Mouse (Mus musculus) MEL (cell line): ENCODE data around the gene Glis1. TPM values are rescaled to one million over a fixed set of nuclear protein-coding genes. Genes with fewer than 3 reads are reported as not detected.

Source experiments
- DNase-seq: peaks from one replicate; pipeline ENCODE4 v3.0.0; 2011; ENCODE audit warnings: low read depth, low spot score
- H3K27ac ChIP-seq: 2 replicates; pipeline ENCODE4 v1.5.1; 2012; ENCODE audit warnings: low read depth, mild to moderate bottlenecking, control low read depth, low read length, moderate library complexity; ENCODE audit not compliant: control insufficient read depth
- H3K27me3 ChIP-seq, 2 experiments: fragments of 150-350 bp in 1 of 2; sonication (generic) in 1 of 2; 2 replicates each; pipeline ENCODE4 v1.6.1; 2012; ENCODE audit warnings: low read length in 2 of 2, mild to moderate bottlenecking in 2 of 2, improper control_type of control experiment in 1 of 2, moderate library complexity in 1 of 2; ENCODE audit not compliant: insufficient read depth in 2 of 2, control insufficient read depth in 1 of 2
- H3K36me3 ChIP-seq, 2 experiments: 2 replicates each; pipeline ENCODE4 v1.6.1; 2012 to 2014; ENCODE audit warnings: low read length in 2 of 2, improper control_type of control experiment in 1 of 2, inconsistent platforms in 1 of 2, mild to moderate bottlenecking in 1 of 2; ENCODE audit not compliant: insufficient read depth in 2 of 2, control insufficient read depth in 1 of 2
- H3K4me1 ChIP-seq, 2 experiments: fragments of 150-350 bp in 1 of 2; sonication (generic) in 1 of 2; 2 replicates each; pipeline ENCODE4 v1.6.1; 2012; ENCODE audit warnings: low read length in 2 of 2, improper control_type of control experiment in 1 of 2, mild to moderate bottlenecking in 1 of 2; ENCODE audit not compliant: insufficient read depth in 2 of 2, control insufficient read depth in 1 of 2
- H3K4me3 ChIP-seq, 2 experiments: fragments of 150-350 bp in 1 of 2; sonication (generic) in 1 of 2; 2 replicates each; pipeline ENCODE4 v1.5.1; 2012; ENCODE audit warnings: low read depth in 2 of 2, low read length in 2 of 2, mild to moderate bottlenecking in 2 of 2, moderate library complexity in 2 of 2, control low read depth in 1 of 2, improper control_type of control experiment in 1 of 2; ENCODE audit not compliant: control insufficient read depth in 1 of 2, insufficient read depth in 1 of 2
- H3K79me2 ChIP-seq: 2 replicates; pipeline ENCODE4 v1.6.1; 2012; ENCODE audit warnings: mild to moderate bottlenecking, low read length, moderate library complexity; ENCODE audit not compliant: control insufficient read depth, poor library complexity, insufficient read depth
- H3K9ac ChIP-seq: 2 replicates; pipeline ENCODE4 v1.6.1; 2012; ENCODE audit warnings: low read depth, mild to moderate bottlenecking, control low read depth, low read length, moderate library complexity; ENCODE audit not compliant: control insufficient read depth, poor library complexity, severe bottlenecking
- H3K9me3 ChIP-seq: fragments of 150-350 bp; sonication (generic); replicated peaks from 2 replicates; pipeline ENCODE4 v1.6.1; 2012; ENCODE audit warnings: mild to moderate bottlenecking, low read length, improper control_type of control experiment, moderate library complexity; ENCODE audit not compliant: insufficient read depth
- CHD1 ChIP-seq: IDR thresholded peaks from 2 replicates; pipeline ENCODE4 v1.6.1; 2012; ENCODE audit warnings: low read depth, mild to moderate bottlenecking, inconsistent platforms, low read length, improper control_type of control experiment
- CHD2 ChIP-seq: IDR thresholded peaks from 2 replicates; pipeline ENCODE4 v1.6.1; 2011; ENCODE audit warnings: low read length, improper control_type of control experiment
- CTCF ChIP-seq, 3 experiments: IDR thresholded peaks in 2 of 3; conservative IDR thresholded peaks in 1 of 3; 2 replicates each; pipeline ENCODE4 v1.5.1; 2011 to 2012; ENCODE audit warnings: low read length in 3 of 3, low read depth in 2 of 3, mild to moderate bottlenecking in 2 of 3, improper control_type of control experiment in 1 of 3, inconsistent platforms in 1 of 3, mixed read lengths in 1 of 3, moderate library complexity in 1 of 3; ENCODE audit not compliant: control insufficient read depth in 1 of 3, insufficient read depth in 1 of 3, poor library complexity in 1 of 3, severe bottlenecking in 1 of 3
- ELF1 ChIP-seq: IDR thresholded peaks from 2 replicates; pipeline ENCODE4 v1.6.1; 2014; ENCODE audit warnings: low read depth, mild to moderate bottlenecking, inconsistent platforms, low read length, improper control_type of control experiment, moderate library complexity
- HCFC1 ChIP-seq: IDR thresholded peaks from 2 replicates; pipeline ENCODE4 v1.6.1; 2012; ENCODE audit warnings: low read depth, mild to moderate bottlenecking, inconsistent platforms, low read length, improper control_type of control experiment, moderate library complexity
- KAT2A ChIP-seq: conservative IDR thresholded peaks from 2 replicates; pipeline ENCODE4 v1.6.1; 2012; ENCODE audit warnings: low read depth, low read length, improper control_type of control experiment, inconsistent platforms
- MAZ ChIP-seq: IDR thresholded peaks from 2 replicates; pipeline ENCODE4 v1.6.1; 2012; ENCODE audit warnings: low read depth, mild to moderate bottlenecking, inconsistent platforms, low read length, improper control_type of control experiment
- MEF2A ChIP-seq: IDR thresholded peaks from 2 replicates; pipeline ENCODE4 v1.6.1; 2014; ENCODE audit warnings: low read depth, mild to moderate bottlenecking, inconsistent platforms, low read length, improper control_type of control experiment; ENCODE audit not compliant: poor library complexity, insufficient replicate concordance, severe bottlenecking; ENCODE audit errors: extremely low read depth
- MYB ChIP-seq: IDR thresholded peaks from 2 replicates; pipeline ENCODE4 v1.6.1; 2011; ENCODE audit warnings: mild to moderate bottlenecking, low read depth, low read length, improper control_type of control experiment
- MYC ChIP-seq: IDR thresholded peaks from 2 replicates; pipeline ENCODE4 v1.6.1; 2011; ENCODE audit warnings: low read depth, mild to moderate bottlenecking, low read length, improper control_type of control experiment, moderate library complexity
- NELFE ChIP-seq: IDR thresholded peaks from 2 replicates; pipeline ENCODE4 v1.6.1; 2011; ENCODE audit warnings: low read depth, low read length, improper control_type of control experiment
- POLR2A ChIP-seq, 2 experiments: IDR thresholded peaks; 2 replicates each; pipeline ENCODE4 v1.6.1; 2011 to 2012; ENCODE audit warnings: low read length in 2 of 2, mild to moderate bottlenecking in 2 of 2, control low read depth in 1 of 2, improper control_type of control experiment in 1 of 2, low read depth in 1 of 2, moderate library complexity in 1 of 2; ENCODE audit not compliant: control insufficient read depth in 1 of 2, insufficient read depth in 1 of 2, poor library complexity in 1 of 2
- RCOR1 ChIP-seq: IDR thresholded peaks from 2 replicates; pipeline ENCODE4 v1.6.1; 2012; ENCODE audit warnings: low read depth, mild to moderate bottlenecking, inconsistent platforms, low read length, improper control_type of control experiment
- TAL1 ChIP-seq: IDR thresholded peaks from 2 replicates; pipeline ENCODE4 v1.6.1; 2012; ENCODE audit warnings: mild to moderate bottlenecking, inconsistent platforms, low read length, moderate library complexity, mixed read lengths
- TCF12 ChIP-seq: IDR thresholded peaks from 2 replicates; pipeline ENCODE4 v1.6.1; 2014; ENCODE audit warnings: low read depth, mild to moderate bottlenecking, inconsistent platforms, low read length, improper control_type of control experiment, moderate library complexity
- UBTF ChIP-seq: IDR thresholded peaks from 2 replicates; pipeline ENCODE4 v1.6.1; 2012; ENCODE audit warnings: low read depth, mild to moderate bottlenecking, inconsistent platforms, low read length, improper control_type of control experiment, moderate library complexity, borderline replicate concordance; ENCODE audit not compliant: insufficient read depth
- ZC3H11A ChIP-seq: IDR thresholded peaks from 2 replicates; pipeline ENCODE4 v1.6.1; 2012; ENCODE audit warnings: low read depth, mild to moderate bottlenecking, inconsistent platforms, low read length, improper control_type of control experiment
- ZKSCAN1 ChIP-seq: IDR thresholded peaks from 2 replicates; pipeline ENCODE4 v1.6.1; 2012; ENCODE audit warnings: low read depth, mild to moderate bottlenecking, inconsistent platforms, low read length, improper control_type of control experiment, moderate library complexity
- ZMIZ1 ChIP-seq: IDR thresholded peaks from 2 replicates; pipeline ENCODE4 v1.6.1; 2012; ENCODE audit warnings: low read depth, mild to moderate bottlenecking, inconsistent platforms, low read length, improper control_type of control experiment, moderate library complexity
- ZNF384 ChIP-seq: IDR thresholded peaks from 2 replicates; pipeline ENCODE4 v1.6.1; 2012; ENCODE audit warnings: low read depth, mild to moderate bottlenecking, inconsistent platforms, low read length, improper control_type of control experiment
- polyA plus RNA-seq, 2 experiments: library from polyadenylated mRNA; stranded (reverse) in 1 of 2; unstranded in 1 of 2; fragments of >175 nt in 1 of 2; fragments of >200 nt in 1 of 2; gene quantifications; 2 replicates each; pipeline versions ENCODE4 v1.2.1 to v1.2.4; 2012; ENCODE audit warnings: low replicate concordance in 2 of 2, low read depth in 1 of 2; ENCODE audit not compliant: insufficient read length in 2 of 2, insufficient read depth in 1 of 2, missing spikeins in 1 of 2
- total RNA-seq: library from RNA; depleted of rRNA; stranded (reverse); fragments of 300-350 nt; gene quantifications from 2 replicates; pipeline ENCODE4 v1.2.3, GENCODE M21; 2012

Glis1 gene
- total and polyA plus RNA-seq, 3 experiments: 0.46 to 0.93 TPM; not detected in 1

DNA sequence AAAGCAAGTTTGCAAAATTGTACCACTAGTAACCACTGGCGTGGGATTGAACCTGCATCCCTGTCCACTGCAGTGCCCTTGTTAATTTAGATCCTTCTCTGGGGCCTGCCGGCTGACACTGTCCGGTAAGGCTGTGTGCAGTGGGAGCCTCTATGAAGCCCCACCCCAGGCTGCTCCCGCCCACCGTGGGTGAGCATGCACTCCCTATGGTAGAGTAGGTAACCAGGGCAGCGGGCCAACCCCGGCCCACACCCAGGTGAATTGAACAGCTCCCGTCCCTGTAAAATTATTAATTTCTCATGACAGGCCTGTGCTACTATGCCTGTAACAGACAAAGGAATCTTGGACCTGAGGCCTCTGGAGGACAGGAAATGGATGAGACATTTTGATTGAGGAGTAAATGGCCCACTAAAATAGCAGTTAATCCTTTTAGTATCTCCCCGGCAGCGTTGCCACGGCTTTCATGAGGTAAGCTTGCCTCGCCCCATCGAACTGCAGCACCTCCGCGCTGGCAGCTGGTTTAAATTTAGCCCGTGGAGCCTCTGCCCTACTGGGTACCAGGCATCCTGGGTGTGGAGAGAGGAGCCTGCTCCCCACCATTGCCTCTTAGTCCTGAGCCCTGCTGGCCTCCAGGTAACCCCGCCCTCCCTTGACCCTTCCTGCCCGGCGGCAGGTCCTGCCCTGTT is 136.1 kb downstream of the Glis1 start:
- Histone ChIP-seq H3K9me3 (no peaks in the 10 kb centered on the region), H3K4me3 (no peak overlapping the region), H3K27me3 (no peaks in the 10 kb centered on the region), H3K36me3 (no peaks in the 10 kb centered on the region), H3K27ac (no peak overlapping the region), H3K4me1 (no peaks in the 10 kb centered on the region; a peak in 1 of 4 replicates), H3K9ac (no peak overlapping the region), H3K79me2 (no peaks in the 10 kb centered on the region)
- TF ChIP-seq UBTF (no peak), MYC (no peak), ELF1 (no peak), ZKSCAN1 (no peak), NELFE (no peak), TCF12 (no peak), RCOR1 (no peak), HCFC1 (no peak), POLR2A (IDR thresholded peaks at IDR 0.05; ENCODE audit: control insufficient read depth in 1 of 2, insufficient read depth in 1 of 2, low read depth in 1 of 2, low read length in 2 of 2, poor library complexity in 1 of 2) (no peak), ZMIZ1 (no peak), CHD1 (no peak), CTCF (IDR thresholded peaks at IDR 0.05 in 2 of 3, conservative IDR thresholded peaks at IDR 0.05 in 1 of 3; ENCODE audit: control insufficient read depth in 1 of 3, insufficient read depth in 1 of 3, low read depth in 2 of 3, low read length in 3 of 3, poor library complexity in 1 of 3, severe bottlenecking in 1 of 3) (no peak), MAZ (no peak), CHD2 (no peak), TAL1 (no peak), ZNF384 (no peak)
- DNase-seq: no peak

GRCm38 (mm10) chr4:107575781-107576180 is 141.4 kb downstream of the Glis1 start:
- TF ChIP-seq MEF2A (no peak), ELF1 (no peak), MYB (no peak), ZMIZ1 (no peak), ZC3H11A (no peak), KAT2A (no peak)
- Histone ChIP-seq H3K27ac (no peak overlapping the region), H3K4me1 (no peaks in the 10 kb centered on the region), H3K27me3 (no peaks in the 10 kb centered on the region), H3K9me3 (no peaks in the 10 kb centered on the region), H3K9ac (no peak overlapping the region), H3K79me2 (no peaks in the 10 kb centered on the region), H3K4me3 (no peak overlapping the region), H3K36me3 (no peaks in the 10 kb centered on the region)
- no peak for DNase-seq
